Mouse (Mus musculus): ENCODE results near the gene Cyb561. TPM values are rescaled to one million over a fixed set of nuclear protein-coding genes. Genes with fewer than 3 reads are reported as not detected.

The Cyb561 gene
- polyA plus RNA-seq, 1 experiment from 2014 or later, result 21.6 TPM

- Histone ChIP-seq H3K36me3 (ENCODE audit: control insufficient read depth, insufficient read depth, low read length) (no peaks in the 10 kb centered on the region), H3K4me1 (ENCODE audit: control insufficient read depth, insufficient read depth, low read length) (no peaks in the 10 kb centered on the region), H3K9me3 (ENCODE audit: control insufficient read depth, low read length) (no peaks in the 10 kb centered on the region), H3K4me3 (ENCODE audit: low read depth, low read length) (no peak overlapping the region), H3K27ac (replicated peaks; ENCODE audit: low read depth, low read length) (no peak overlapping the region), H3K9ac (ENCODE audit: low read depth, low read length) (no peak overlapping the region), H3K27me3 (replicated peaks; ENCODE audit: control insufficient read depth, insufficient read depth, low read length) (no peaks in the 10 kb centered on the region), H3K4me2 (ENCODE audit: low read depth, low read length) (no peak overlapping the region)
- no peak for DNase-seq (ENCODE audit: low spot score)
- WGBS, result 92% methylated on average over 2 of the region's 2 CpGs
- ATAC-seq (ENCODE audit: low read depth), result no peak
Observed at GRCm38 (mm10) chr11:105978232-105978631, 25.1 kb upstream of the Cyb561 start.

GRCm38 (mm10) chr11:105975636-105976035 is 22.5 kb upstream of the Cyb561 start:
- WGBS, result 89% methylated on average over 5 of the region's 5 CpGs
- H3K27me3 ChIP-seq (replicated peaks; ENCODE audit: control insufficient read depth, insufficient read depth, low read length), result no peaks in the 10 kb centered on the region
- H3K4me3 ChIP-seq (ENCODE audit: low read depth, low read length), result no peak overlapping the region
- H3K9ac ChIP-seq (ENCODE audit: low read depth, low read length), result no peak overlapping the region
- H3K36me3 ChIP-seq (ENCODE audit: control insufficient read depth, insufficient read depth, low read length), result no peaks in the 10 kb centered on the region
- no peak overlapping the region for H3K27ac ChIP-seq (replicated peaks; ENCODE audit: low read depth, low read length)
- DNase-seq (ENCODE audit: low spot score), result no peak
- H3K4me2 ChIP-seq (ENCODE audit: low read depth, low read length), result no peak overlapping the region
- H3K9me3 ChIP-seq (ENCODE audit: control insufficient read depth, low read length), result no peaks in the 10 kb centered on the region
- H3K4me1 ChIP-seq (ENCODE audit: control insufficient read depth, insufficient read depth, low read length), result no peaks in the 10 kb centered on the region
- no peak for ATAC-seq (ENCODE audit: low read depth)

- H3K36me3 ChIP-seq (ENCODE audit: control insufficient read depth, insufficient read depth, low read length), result no peaks in the 10 kb centered on the region
- no peaks in the 10 kb centered on the region for H3K4me1 ChIP-seq (ENCODE audit: control insufficient read depth, insufficient read depth, low read length)
- H3K4me3 ChIP-seq (ENCODE audit: low read depth, low read length), result no peak overlapping the region
- no peak overlapping the region for H3K27ac ChIP-seq (replicated peaks; ENCODE audit: low read depth, low read length)
- H3K4me2 ChIP-seq (ENCODE audit: low read depth, low read length), result no peak overlapping the region
- no peaks in the 10 kb centered on the region for H3K9me3 ChIP-seq (ENCODE audit: control insufficient read depth, low read length)
- no peak for DNase-seq (ENCODE audit: low spot score)
- 60% methylated on average over 3 of the region's 3 CpGs for WGBS
- H3K9ac ChIP-seq (ENCODE audit: low read depth, low read length), result no peak overlapping the region
- no peak for ATAC-seq (ENCODE audit: low read depth)
- H3K27me3 ChIP-seq (replicated peaks; ENCODE audit: control insufficient read depth, insufficient read depth, low read length), result no peaks in the 10 kb centered on the region
Observed at GRCm38 (mm10) chr11:105975050-105975449, 21.9 kb upstream of the Cyb561 start.

GRCm38 (mm10) chr11:105974593-105974992 is 21.5 kb upstream of the Cyb561 start:
- DNase-seq (ENCODE audit: low spot score) (no peak), ATAC-seq (ENCODE audit: low read depth) (no peak)
- Histone ChIP-seq H3K27ac (replicated peaks; ENCODE audit: low read depth, low read length) (no peak overlapping the region), H3K9ac (ENCODE audit: low read depth, low read length) (no peak overlapping the region), H3K4me1 (ENCODE audit: control insufficient read depth, insufficient read depth, low read length) (no peaks in the 10 kb centered on the region), H3K9me3 (ENCODE audit: control insufficient read depth, low read length) (no peaks in the 10 kb centered on the region), H3K4me3 (ENCODE audit: low read depth, low read length) (no peak overlapping the region), H3K4me2 (ENCODE audit: low read depth, low read length) (no peak overlapping the region), H3K27me3 (replicated peaks; ENCODE audit: control insufficient read depth, insufficient read depth, low read length) (0 out of 2 replicates have a peak, but pooled peaks cover 1% of the 10 kb centered on the region), H3K36me3 (ENCODE audit: control insufficient read depth, insufficient read depth, low read length) (no peaks in the 10 kb centered on the region)
- WGBS, result 89% methylated on average over 6 of the region's 6 CpGs

- Histone ChIP-seq H3K9ac (ENCODE audit: low read depth, low read length) (no peak overlapping the region), H3K27ac (replicated peaks; ENCODE audit: low read depth, low read length) (no peak overlapping the region), H3K4me2 (ENCODE audit: low read depth, low read length) (no peak overlapping the region), H3K4me1 (ENCODE audit: control insufficient read depth, insufficient read depth, low read length) (no peaks in the 10 kb centered on the region), H3K36me3 (ENCODE audit: control insufficient read depth, insufficient read depth, low read length) (no peaks in the 10 kb centered on the region), H3K9me3 (ENCODE audit: control insufficient read depth, low read length) (no peaks in the 10 kb centered on the region), H3K4me3 (ENCODE audit: low read depth, low read length) (no peak overlapping the region), H3K27me3 (replicated peaks; ENCODE audit: control insufficient read depth, insufficient read depth, low read length) (peaks cover 43% of the 10 kb centered on the region)
- 47% methylated on average over 1 of the region's 1 CpGs for WGBS
- ATAC-seq (ENCODE audit: low read depth), result no peak
- peak; percentile 31 for DNase-seq (ENCODE audit: low spot score)
Observed at GRCm38 (mm10) chr11:105969516-105969915, 16.4 kb upstream of the Cyb561 start.

GRCm38 (mm10) chr11:105968948-105969347 is 15.8 kb upstream of the Cyb561 start:
- Histone ChIP-seq H3K9ac (ENCODE audit: low read depth, low read length) (no peak overlapping the region), H3K4me1 (ENCODE audit: control insufficient read depth, insufficient read depth, low read length) (no peaks in the 10 kb centered on the region), H3K4me2 (ENCODE audit: low read depth, low read length) (no peak overlapping the region; the same call in 1 of the 2 replicates), H3K36me3 (ENCODE audit: control insufficient read depth, insufficient read depth, low read length) (no peaks in the 10 kb centered on the region), H3K4me3 (ENCODE audit: low read depth, low read length) (no peak overlapping the region), H3K27ac (replicated peaks; ENCODE audit: low read depth, low read length) (no peak overlapping the region), H3K9me3 (ENCODE audit: control insufficient read depth, low read length) (no peaks in the 10 kb centered on the region), H3K27me3 (replicated peaks; ENCODE audit: control insufficient read depth, insufficient read depth, low read length) (peaks cover 43% of the 10 kb centered on the region)
- no peak for ATAC-seq (ENCODE audit: low read depth)
- no peak for DNase-seq (ENCODE audit: low spot score)
- 55% methylated on average over 10 of the region's 10 CpGs for WGBS

- 1% methylated on average over 18 of the region's 76 CpGs for WGBS
- no peaks in the 10 kb centered on the region for H3K9me3 ChIP-seq (ENCODE audit: control insufficient read depth, low read length)
- peak within 1 kb of the TSS; percentile 54 for H3K4me3 ChIP-seq (ENCODE audit: low read depth, low read length)
- no peaks in the 10 kb centered on the region for H3K4me1 ChIP-seq (ENCODE audit: control insufficient read depth, insufficient read depth, low read length)
- peak within 1 kb of the TSS; percentile 47 for H3K9ac ChIP-seq (ENCODE audit: low read depth, low read length)
- no peaks in the 10 kb centered on the region for H3K36me3 ChIP-seq (ENCODE audit: control insufficient read depth, insufficient read depth, low read length)
- peaks cover 43% of the 10 kb centered on the region for H3K27me3 ChIP-seq (replicated peaks; ENCODE audit: control insufficient read depth, insufficient read depth, low read length)
- ATAC-seq (ENCODE audit: low read depth) (peak; percentile 51), DNase-seq (ENCODE audit: low spot score) (peak; percentile 16)
- peak within 1 kb of the TSS; percentile 100 for H3K4me2 ChIP-seq (ENCODE audit: low read depth, low read length)
- no peak within 1 kb of the TSS for H3K27ac ChIP-seq (replicated peaks; ENCODE audit: low read depth, low read length)
Observed at GRCm38 (mm10) chr11:105967741-105968574, 14.8 kb upstream of the Cyb561 start, which contains the start of gene Ace. TSS of gene Ace (plus strand) at chr11:105967945.

GRCm38 (mm10) chr11:105966288-105966687 is 13.2 kb upstream of the Cyb561 start:
- DNase-seq (ENCODE audit: low spot score), result no peak
- 74% methylated on average over 4 of the region's 4 CpGs for WGBS
- H3K27me3 ChIP-seq (replicated peaks; ENCODE audit: control insufficient read depth, insufficient read depth, low read length), result peaks cover 43% of the 10 kb centered on the region

GRCm38 (mm10) chr11:105964691-105965090 is 11.6 kb upstream of the Cyb561 start:
- H3K9me3 ChIP-seq (ENCODE audit: control insufficient read depth, low read length), result no peaks in the 10 kb centered on the region
- no peak overlapping the region for H3K4me3 ChIP-seq (ENCODE audit: low read depth, low read length)
- 63% methylated on average over 5 of the region's 5 CpGs for WGBS
- no peak overlapping the region for H3K4me2 ChIP-seq (ENCODE audit: low read depth, low read length)
- H3K27me3 ChIP-seq (replicated peaks; ENCODE audit: control insufficient read depth, insufficient read depth, low read length), result peaks cover 42% of the 10 kb centered on the region
- H3K27ac ChIP-seq (replicated peaks; ENCODE audit: low read depth, low read length), result no peak overlapping the region
- DNase-seq (ENCODE audit: low spot score), result no peak
- ATAC-seq (ENCODE audit: low read depth), result no peak
- H3K36me3 ChIP-seq (ENCODE audit: control insufficient read depth, insufficient read depth, low read length), result no peaks in the 10 kb centered on the region
- H3K9ac ChIP-seq (ENCODE audit: low read depth, low read length), result no peak overlapping the region
- no peaks in the 10 kb centered on the region for H3K4me1 ChIP-seq (ENCODE audit: control insufficient read depth, insufficient read depth, low read length)

More at GRCm38 (mm10) chr11:105966288-105966687, 13.2 kb upstream of the Cyb561 start:
- ATAC-seq (ENCODE audit: low read depth), result no peak
- Histone ChIP-seq H3K36me3 (ENCODE audit: control insufficient read depth, insufficient read depth, low read length) (no peaks in the 10 kb centered on the region), H3K4me2 (ENCODE audit: low read depth, low read length) (no peak overlapping the region), H3K27ac (replicated peaks; ENCODE audit: low read depth, low read length) (no peak overlapping the region), H3K9me3 (ENCODE audit: control insufficient read depth, low read length) (no peaks in the 10 kb centered on the region), H3K4me1 (ENCODE audit: control insufficient read depth, insufficient read depth, low read length) (no peaks in the 10 kb centered on the region), H3K4me3 (ENCODE audit: low read depth, low read length) (no peak overlapping the region), H3K9ac (ENCODE audit: low read depth, low read length) (no peak overlapping the region)

All from embryonic facial prominence, embryonic 14.5 days (tissue).